Mouse (Mus musculus): ENCODE measurements around the gene Mettl5.

The Mettl5 gene

DNA sequence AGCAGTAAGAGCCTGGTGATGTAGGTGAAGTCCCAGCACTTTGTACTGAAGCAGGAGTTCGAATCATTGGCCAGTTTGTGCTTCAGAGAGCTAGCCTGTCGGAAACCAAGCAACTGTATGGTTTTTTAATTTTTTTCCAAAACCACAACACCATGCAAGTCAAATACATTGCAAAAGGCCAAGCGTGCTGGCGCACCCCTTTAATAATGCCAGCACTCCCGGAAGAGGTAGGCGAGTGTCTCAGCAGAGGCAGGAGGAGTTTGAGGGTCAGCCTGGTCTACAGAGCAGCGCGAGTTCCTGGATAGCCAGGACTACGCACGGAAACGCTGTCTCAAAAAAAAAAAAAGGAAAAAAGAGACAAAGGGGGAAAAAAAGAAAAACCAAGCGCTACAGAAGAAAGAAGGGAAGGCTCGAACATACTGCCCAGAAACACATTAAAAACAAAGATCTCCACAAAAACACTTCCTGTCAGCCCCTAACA lies 24.4 kb downstream of the Mettl5 start:
- intact Hi-C loops (cut with DNase I) = no loop called here

- intact Hi-C loops (cut with DNase I) = loop anchor here (10.0 kb wide), 1 partner anchor 223 kb away; no protein-coding TSS in a partner anchor
These were observed 27.5 kb downstream of the Mettl5 start for GRCm38 (mm10) chr2:69857882-69858281.

- intact Hi-C loops (cut with DNase I) = loop anchor here (10.0 kb wide), 1 partner anchor 222 kb away; no protein-coding TSS in a partner anchor
These were observed 29.0 kb downstream of the Mettl5 start for GRCm38 (mm10) chr2:69856392-69856791.

DNA sequence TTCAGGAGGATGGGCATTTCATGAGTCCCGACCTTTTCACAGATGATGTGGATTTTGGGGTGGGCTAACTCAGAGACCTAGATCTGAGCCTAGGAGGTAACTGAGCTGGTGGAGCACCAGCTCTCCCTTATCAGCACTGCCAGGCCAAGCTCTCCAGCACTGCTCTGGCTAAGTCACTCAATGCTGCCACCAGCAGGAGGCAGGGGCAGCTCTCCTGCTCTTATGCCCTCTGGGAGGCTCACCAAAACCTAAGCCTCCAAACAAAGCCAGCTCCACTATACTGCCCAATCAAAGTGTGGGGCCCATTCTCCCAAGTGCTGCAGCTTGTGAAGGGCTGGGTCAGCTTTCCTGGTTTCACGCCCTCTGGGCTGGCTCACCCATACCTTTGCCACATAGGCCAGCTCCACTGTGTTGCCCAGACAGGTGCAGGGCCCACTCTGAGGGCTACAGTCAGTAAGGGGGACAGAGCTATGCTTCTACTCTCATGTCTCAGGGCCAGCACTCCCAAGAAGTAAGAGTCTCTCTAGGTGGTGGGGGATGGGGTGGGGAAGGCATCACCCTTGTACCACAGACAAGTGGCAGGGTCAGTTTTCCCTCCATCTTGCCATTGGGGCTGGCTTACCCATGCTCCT lies 33.9 kb downstream of the Mettl5 start:
- intact Hi-C loops (cut with DNase I) = loop anchor here (10.0 kb wide), 1 partner anchor 217 kb away; no protein-coding TSS in a partner anchor

GRCm38 (mm10) chr2:69849215-69849614 lies 36.2 kb downstream of the Mettl5 start:
- intact Hi-C loops (cut with DNase I) = no loop called here

DNA sequence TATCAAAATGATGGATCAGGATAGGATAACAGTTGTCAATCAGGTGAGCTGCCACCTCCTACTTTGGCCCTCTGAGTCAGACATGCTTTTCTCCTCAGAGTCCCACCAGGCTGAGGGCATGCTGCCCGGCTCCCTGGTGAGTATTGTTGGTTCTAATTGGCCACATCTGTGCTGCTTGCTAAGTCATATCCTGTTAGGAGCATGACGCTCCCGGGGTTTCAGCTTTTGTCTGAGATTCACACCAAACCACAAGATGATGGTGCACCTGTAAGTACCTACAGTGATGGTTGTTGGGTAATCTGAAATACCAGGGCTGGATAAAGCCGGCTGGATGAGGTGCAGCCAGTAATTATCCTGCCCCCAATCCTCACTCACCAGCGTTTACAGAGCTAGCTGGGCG lies 45.2 kb downstream of the Mettl5 start:
- intact Hi-C loops (cut with DNase I) = no loop called here

- intact Hi-C loops (cut with DNase I) = no loop called here
These were observed 46.7 kb downstream of the Mettl5 start for GRCm38 (mm10) chr2:69838707-69839106.

DNA sequence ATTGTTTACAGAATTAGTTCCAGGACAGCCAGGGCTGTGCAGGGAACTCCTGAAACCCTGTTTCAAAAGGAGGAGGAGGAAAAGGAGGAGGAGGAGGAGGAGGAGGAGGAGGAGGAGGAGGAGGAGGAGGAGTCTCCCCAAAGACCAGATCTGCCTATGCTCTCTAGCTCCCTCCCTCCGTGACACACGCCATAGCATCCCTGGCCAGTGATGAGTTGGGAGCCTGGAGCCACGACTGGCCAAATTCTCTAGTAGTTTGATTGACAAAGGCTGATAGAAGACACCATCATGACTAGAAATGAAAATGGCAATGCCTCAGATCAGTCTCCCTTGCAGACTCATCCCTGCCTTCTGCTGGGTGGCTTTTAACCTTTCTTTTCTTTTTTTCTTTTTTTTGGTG lies 47.4 kb downstream of the Mettl5 start:
- intact Hi-C loops (cut with DNase I) = no loop called here

DNA sequence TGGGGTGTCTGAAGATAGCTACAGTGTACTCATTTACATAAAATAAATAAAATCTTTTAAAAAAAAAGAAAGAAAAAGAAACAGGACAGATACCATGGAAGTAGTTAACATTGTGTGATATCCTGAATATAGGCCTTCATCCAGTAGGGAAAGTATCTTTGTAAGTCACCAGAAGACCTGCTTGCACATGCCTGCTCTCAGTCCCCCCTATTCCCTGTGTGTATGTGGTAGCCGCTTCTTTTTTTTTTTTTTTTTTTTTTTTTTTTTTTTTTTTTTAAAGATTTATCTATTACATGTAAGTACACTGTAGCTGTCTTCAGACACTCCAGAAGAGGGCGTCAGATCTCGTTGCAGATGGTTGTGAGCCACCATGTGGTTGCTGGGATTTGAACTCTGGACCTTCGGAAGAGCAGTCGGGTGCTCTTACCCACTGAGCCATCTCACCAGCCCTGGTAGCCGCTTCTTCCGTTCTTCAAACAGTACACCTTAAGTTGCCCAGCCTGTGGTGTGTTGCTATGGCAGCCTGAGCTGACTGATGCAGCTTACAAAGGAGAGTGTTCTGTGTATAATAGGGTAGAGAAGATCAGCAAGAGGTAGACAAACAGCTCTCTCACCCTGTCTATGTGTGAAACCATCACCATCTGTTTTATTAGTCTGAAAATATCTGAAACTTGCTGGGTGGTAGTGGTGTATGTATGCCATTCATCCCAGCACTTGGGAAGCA lies 48.0 kb downstream of the Mettl5 start:
- intact Hi-C loops (cut with DNase I) = no loop called here

DNA sequence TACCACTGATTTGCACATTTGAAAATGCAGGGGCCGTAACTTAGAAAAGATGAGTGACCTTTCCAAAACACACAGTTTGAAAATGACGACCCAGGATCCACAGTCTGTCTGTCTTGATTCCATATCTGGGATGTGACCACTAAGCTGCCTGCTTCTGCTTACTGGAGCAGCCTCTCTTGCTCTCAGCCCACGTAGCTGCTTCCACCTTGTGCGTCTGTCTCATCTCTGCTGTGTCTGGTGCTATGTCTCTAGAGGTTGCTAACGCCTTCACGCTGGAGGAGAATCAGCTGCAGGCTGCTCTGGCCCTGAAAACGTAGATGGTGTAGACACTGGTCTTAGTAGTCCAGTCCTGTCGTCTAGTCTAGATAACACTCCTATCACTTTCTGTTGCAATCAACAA lies 55.3 kb downstream of the Mettl5 start:
- intact Hi-C loops (cut with DNase I) = no loop called here

- intact Hi-C loops (cut with DNase I) = loop anchor here (5.0 kb wide), 1 partner anchor 38 kb away; no protein-coding TSS in a partner anchor
These were observed 55.7 kb downstream of the Mettl5 start for GRCm38 (mm10) chr2:69829680-69830079.

- intact Hi-C loops (cut with DNase I) = loop anchor here (5.0 kb wide), 1 partner anchor 39 kb away; no protein-coding TSS in a partner anchor
These were observed 57.4 kb downstream of the Mettl5 start for GRCm38 (mm10) chr2:69828031-69828430.

DNA sequence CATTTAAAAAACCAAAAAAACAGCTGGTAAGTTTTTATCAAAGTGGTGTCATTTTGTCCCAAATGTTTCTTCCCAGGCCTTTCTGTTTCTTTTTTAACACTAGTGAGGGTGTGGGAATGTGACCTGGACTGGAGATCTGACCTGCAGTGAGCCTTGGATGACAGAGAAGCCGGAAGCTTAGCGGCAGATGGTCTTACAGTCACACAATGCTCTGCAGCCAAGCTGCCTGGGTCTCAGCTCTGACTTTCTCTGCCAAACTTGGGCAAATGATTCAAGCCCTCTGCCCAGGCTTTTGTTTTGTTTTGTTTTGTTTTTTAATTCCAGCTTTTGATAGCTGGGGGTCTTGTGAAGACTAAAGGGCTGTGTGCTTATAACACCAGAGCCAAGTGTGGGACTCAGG lies 59.0 kb downstream of the Mettl5 start:
- intact Hi-C loops (cut with DNase I) = loop anchor here (5.0 kb wide), 1 partner anchor 41 kb away; no protein-coding TSS in a partner anchor

DNA sequence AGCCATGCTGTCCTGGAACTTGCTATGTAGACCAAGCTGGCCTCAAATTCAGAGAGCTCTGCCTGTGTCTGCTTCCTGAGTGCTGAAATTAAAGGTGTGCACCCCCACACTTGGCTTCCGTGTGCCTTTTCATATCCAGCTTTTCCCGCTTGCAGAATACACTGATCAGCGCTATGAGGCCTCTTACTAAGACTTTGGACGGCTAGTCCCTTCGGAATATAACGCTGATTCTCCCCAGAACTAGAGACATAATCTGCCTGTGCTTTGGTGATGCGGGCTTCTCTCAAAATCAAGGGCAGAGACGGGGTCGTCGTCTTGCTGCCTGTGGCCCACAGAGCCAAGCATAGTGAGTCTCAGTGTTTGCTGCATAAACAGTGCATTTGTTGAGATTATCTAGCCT lies 59.5 kb downstream of the Mettl5 start:
- intact Hi-C loops (cut with DNase I) = loop anchor here (5.0 kb wide), 1 partner anchor 41 kb away; no protein-coding TSS in a partner anchor

DNA sequence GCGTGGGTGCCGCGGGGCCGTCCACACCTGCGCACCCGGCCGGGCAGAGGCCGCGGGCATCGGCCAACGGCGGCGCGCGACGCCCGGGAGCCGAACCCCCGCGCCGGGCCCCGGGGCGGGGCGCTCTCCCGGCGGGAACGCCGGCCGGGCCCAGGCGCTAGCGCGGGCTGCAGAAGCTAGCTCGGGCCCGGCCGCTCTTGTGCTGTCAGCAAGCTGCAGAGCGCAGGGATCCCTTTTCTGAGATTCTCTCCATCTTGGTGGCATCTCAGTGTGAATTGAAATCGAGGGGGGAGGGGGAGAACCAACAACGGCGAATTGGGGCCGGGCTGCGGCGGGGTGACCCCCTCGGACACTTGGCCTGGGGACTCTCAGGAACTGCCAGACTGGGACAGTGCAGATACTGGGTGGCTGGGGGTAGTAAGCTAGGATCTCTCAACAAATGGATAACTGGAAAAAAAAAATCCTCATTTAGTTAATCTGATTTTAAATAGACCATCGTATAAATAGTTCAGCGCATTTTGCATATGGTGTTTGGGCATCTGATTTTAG lies 62.2 kb downstream of the Mettl5 start:
- intact Hi-C loops (cut with DNase I) = no loop called here

GRCm38 (mm10) chr2:69822361-69823128 lies 62.9 kb downstream of the Mettl5 start:
- intact Hi-C loops (cut with DNase I) = no loop called here

GRCm38 (mm10) chr2:69821711-69822110 lies 63.7 kb downstream of the Mettl5 start, which contains the start of gene Klhl23:
Klhl23 (plus strand) TSS chr2:69821944.
- intact Hi-C loops (cut with DNase I) = no loop called here
